Mouse (Mus musculus) cerebellum, postnatal 36 days (tissue): ENCODE data around the gene Fam189a1.

Source experiments
- DNase-seq, 2 experiments: peaks; one replicate each; pipeline ENCODE4 v3.0.0; 2021 to 2022; ENCODE audit warnings: mixed read lengths in 2 of 2

Fam189a1 gene

GRCm38 (mm10) chr7:64808876-64809275 lies 347.5 kb downstream of the Fam189a1 start:
- DNase-seq = no peak

GRCm38 (mm10) chr7:64805100-64805499 lies 351.3 kb downstream of the Fam189a1 start:
- no peak for DNase-seq

- no peak for DNase-seq
Measured at GRCm38 (mm10) chr7:64795554-64795953, 360.8 kb downstream of the Fam189a1 start.

GRCm38 (mm10) chr7:64792031-64792430 lies 364.3 kb downstream of the Fam189a1 start:
- DNase-seq = peak; percentile 61 to 64

- no peak for DNase-seq
Measured at GRCm38 (mm10) chr7:64791145-64791544, 365.2 kb downstream of the Fam189a1 start.

GRCm38 (mm10) chr7:64785040-64785439 lies 371.3 kb downstream of the Fam189a1 start:
- no peak for DNase-seq

GRCm38 (mm10) chr7:64779501-64779900 lies 376.9 kb downstream of the Fam189a1 start:
- no peak for DNase-seq

GRCm38 (mm10) chr7:64776708-64777489 lies 379.5 kb downstream of the Fam189a1 start:
- DNase-seq = no peak

- no peak for DNase-seq
Measured at GRCm38 (mm10) chr7:64773465-64773864, 382.9 kb downstream of the Fam189a1 start.

- DNase-seq = no peak
Measured at GRCm38 (mm10) chr7:64770779-64771390, 385.5 kb downstream of the Fam189a1 start.

- no peak for DNase-seq
Measured at GRCm38 (mm10) chr7:64769768-64770167, 386.6 kb downstream of the Fam189a1 start.

GRCm38 (mm10) chr7:64765595-64765994 lies 390.8 kb downstream of the Fam189a1 start:
- DNase-seq = no peak

GRCm38 (mm10) chr7:64755141-64755540 lies 401.2 kb downstream of the Fam189a1 start:
- no peak for DNase-seq

- DNase-seq = no peak
Measured at GRCm38 (mm10) chr7:64754161-64754560, 402.2 kb downstream of the Fam189a1 start.

GRCm38 (mm10) chr7:64753678-64754077 lies 402.7 kb downstream of the Fam189a1 start:
- DNase-seq = no peak

GRCm38 (mm10) chr7:64752133-64752532 lies 404.2 kb downstream of the Fam189a1 start:
- DNase-seq = no peak

- peak; percentile 60 to 62 for DNase-seq
Measured at GRCm38 (mm10) chr7:64751465-64751864, 404.9 kb downstream of the Fam189a1 start.

GRCm38 (mm10) chr7:64743610-64744009 lies 412.8 kb downstream of the Fam189a1 start:
- no peak for DNase-seq

- DNase-seq = peak; percentile 79 to 87
Measured at GRCm38 (mm10) chr7:64741333-64742307, 414.8 kb downstream of the Fam189a1 start.

- DNase-seq = no peak
Measured at GRCm38 (mm10) chr7:64739131-64739530, 417.2 kb downstream of the Fam189a1 start.

GRCm38 (mm10) chr7:64729785-64730184 lies 426.6 kb downstream of the Fam189a1 start:
- DNase-seq = peak; percentile 85 to 90

- DNase-seq = no peak
Measured at GRCm38 (mm10) chr7:64728816-64729215, 427.6 kb downstream of the Fam189a1 start.

GRCm38 (mm10) chr7:64728181-64728591 lies 428.2 kb downstream of the Fam189a1 start:
- DNase-seq = peak; percentile 54 to 66
